24 mouse cellular contexts compared by ENCODE assay signal in genomic region chr8:4174018-4174417, GRCm38 (mm10). TPM values are rescaled to one million over a fixed set of nuclear protein-coding genes. Genes with fewer than 3 reads are reported as not detected.
DNase-seq lines count a peak whose midpoint lies in the region; ATAC-seq lines count a peak whose summit lies in the region.
"Had no signal": no experiment of that assay in that cellular context is flagged by ENCODE, and none has a peak within 500 bp of the region (broad histone marks: within the 10 kb centered on the region; RNA-seq: fewer than 3 reads in every experiment).

No protein-coding gene starts in this region.

- H3K4me2 ChIP-seq in embryonic facial prominence, embryonic 14.5 days (ENCODE audit: low read depth, low read length), result no peak overlapping the region
- H3K4me2 ChIP-seq in embryonic facial prominence, embryonic 15.5 days (replicated peaks), result no peak overlapping the region
- H3K4me2 ChIP-seq: embryonic facial prominence, embryonic 12.5 days; forebrain, embryonic 12.5 days had no signal

- intact Hi-C loops in heart, postnatal 25 days (cut with DNase I), result no loop called here

- no peaks in the 10 kb centered on the region for H3K9me3 ChIP-seq in embryonic facial prominence, embryonic 14.5 days (ENCODE audit: control insufficient read depth, low read length)
- H3K9me3 ChIP-seq in embryonic facial prominence, embryonic 10.5 days, result no peaks in the 10 kb centered on the region
- H3K9me3 ChIP-seq in embryonic facial prominence, embryonic 15.5 days (replicated peaks), result no peaks in the 10 kb centered on the region
- H3K9me3 ChIP-seq: embryonic facial prominence, embryonic 12.5 days; forebrain, embryonic 10.5 days; forebrain, embryonic 12.5 days had no signal

- H3K4me3 ChIP-seq in embryonic facial prominence, embryonic 14.5 days (ENCODE audit: low read depth, low read length), result no peak overlapping the region
- H3K4me3 ChIP-seq in embryonic facial prominence, embryonic 10.5 days, result no peak overlapping the region
- no peak overlapping the region for H3K4me3 ChIP-seq in embryonic facial prominence, embryonic 15.5 days (replicated peaks)
- H3K4me3 ChIP-seq: embryonic facial prominence, embryonic 12.5 days; forebrain, embryonic 10.5 days; forebrain, embryonic 12.5 days had no signal

- 0 out of 2 replicates have a peak, but pooled peaks have one; percentile 53 for ATAC-seq in embryonic facial prominence, embryonic 14.5 days (ENCODE audit: low read depth)
- ATAC-seq in embryonic facial prominence, embryonic 15.5 days (ENCODE audit: insufficient number of reproducible peaks, low FRiP score, low TSS enrichment, low read depth), result 0 out of 2 replicates have a peak, but pooled peaks have one; percentile 39
- ATAC-seq: forebrain, embryonic 16.5 days had no signal

- H3K4me1 ChIP-seq in embryonic facial prominence, embryonic 14.5 days (ENCODE audit: control insufficient read depth, insufficient read depth, low read length), result no peaks in the 10 kb centered on the region
- no peaks in the 10 kb centered on the region for H3K4me1 ChIP-seq in embryonic facial prominence, embryonic 10.5 days
- H3K4me1 ChIP-seq in embryonic facial prominence, embryonic 15.5 days, result no peaks in the 10 kb centered on the region
- H3K4me1 ChIP-seq: embryonic facial prominence, embryonic 12.5 days; forebrain, embryonic 10.5 days had no signal

- no peak for DNase-seq in embryonic facial prominence, embryonic 14.5 days (ENCODE audit: low spot score)
- no peak for DNase-seq in embryonic facial prominence, embryonic 10.5 days (ENCODE audit: low spot score)
- peak; percentile 64 for DNase-seq in heart, adult 11 months
- no peak for DNase-seq in heart, postnatal 25 days (ENCODE audit: low spot score)
- DNase-seq in fat pad, adult 2 months (ENCODE audit: extremely low read depth, low read depth, low spot score), result peak; percentile 70
- no peak for DNase-seq in ovary, postnatal 10 days (ENCODE audit: low spot score)
- no peak for DNase-seq in testis, postnatal 10 days (ENCODE audit: low spot score)
- DNase-seq: adrenal gland, adult 2 months; adrenal gland, postnatal 10 days; adrenal gland, postnatal 25 days; cerebellum, adult 11 months; cerebellum, adult 9-10 months; cerebellum, postnatal 14 days; cerebellum, postnatal 36 days; embryo, embryonic 11 days had no signal

- no peak overlapping the region for H3K27ac ChIP-seq in embryonic facial prominence, embryonic 14.5 days (replicated peaks; ENCODE audit: low read depth, low read length)
- no peak overlapping the region for H3K27ac ChIP-seq in embryonic facial prominence, embryonic 10.5 days (replicated peaks)
- no peak overlapping the region for H3K27ac ChIP-seq in embryonic facial prominence, embryonic 15.5 days (replicated peaks)
- H3K27ac ChIP-seq: embryonic facial prominence, embryonic 12.5 days; forebrain, embryonic 10.5 days; forebrain, embryonic 12.5 days had no signal

- WGBS in embryonic facial prominence, embryonic 14.5 days, result 75% methylated on average over 2 of the region's 2 CpGs
- 81% methylated on average over 2 of the region's 2 CpGs for whole genome bisulfite sequencing in embryonic facial prominence, embryonic 10.5 days
- 70% methylated on average over 2 of the region's 2 CpGs for WGBS in embryonic facial prominence, embryonic 15.5 days

- H3K36me3 ChIP-seq in embryonic facial prominence, embryonic 14.5 days (ENCODE audit: control insufficient read depth, insufficient read depth, low read length), result no peaks in the 10 kb centered on the region; the same call in 1 of the 2 replicates
- H3K36me3 ChIP-seq in embryonic facial prominence, embryonic 10.5 days (replicated peaks), result no peaks in the 10 kb centered on the region
- no peaks in the 10 kb centered on the region for H3K36me3 ChIP-seq in embryonic facial prominence, embryonic 15.5 days
- H3K36me3 ChIP-seq: forebrain, embryonic 10.5 days; forebrain, embryonic 12.5 days had no signal

- no peaks in the 10 kb centered on the region for H3K27me3 ChIP-seq in embryonic facial prominence, embryonic 14.5 days (replicated peaks; ENCODE audit: control insufficient read depth, insufficient read depth, low read length)
- no peaks in the 10 kb centered on the region for H3K27me3 ChIP-seq in embryonic facial prominence, embryonic 10.5 days (replicated peaks; ENCODE audit: low read depth, poor library complexity, severe bottlenecking)
- no peaks in the 10 kb centered on the region for H3K27me3 ChIP-seq in embryonic facial prominence, embryonic 15.5 days
- H3K27me3 ChIP-seq: embryonic facial prominence, embryonic 12.5 days; forebrain, embryonic 12.5 days had no signal

- H3K9ac ChIP-seq in embryonic facial prominence, embryonic 14.5 days (ENCODE audit: low read depth, low read length), result no peak overlapping the region
- H3K9ac ChIP-seq in embryonic facial prominence, embryonic 15.5 days, result no peak overlapping the region
- H3K9ac ChIP-seq: embryonic facial prominence, embryonic 12.5 days; forebrain, embryonic 12.5 days had no signal

RNA-seq across cellular contexts. Expression of gene Evi5l, which starts 7.7 kb away (rescaled TPM):
- polyA plus RNA-seq in embryonic facial prominence, embryonic 14.5 days (2014; fragmentation: Nextera tagmentation; extraction: Ambion mirVana), result 18.7 and 24.9 TPM in 2 replicates
- polyA plus RNA-seq in embryonic facial prominence, embryonic 10.5 days (2016; fragmentation: Nextera tagmentation; extraction: Ambion mirVana), result 23.3 and 25.9 TPM in 2 replicates
- total RNA-seq in heart, postnatal 25 days (2021), result 10 to 100 TPM; 23.4 to 24.6 TPM
- 26.9 and 31.7 TPM in 2 replicates for polyA plus RNA-seq in embryonic facial prominence, embryonic 15.5 days (2015; fragmentation: Nextera tagmentation; extraction: Ambion mirVana)

RNA-seq across cellular contexts. Expression of gene Cd209g, which starts 40.1 kb away (rescaled TPM):
- not detected in 2 replicates for polyA plus RNA-seq in embryonic facial prominence, embryonic 14.5 days (2014; fragmentation: Nextera tagmentation; extraction: Ambion mirVana)
- polyA plus RNA-seq in embryonic facial prominence, embryonic 10.5 days (2016; fragmentation: Nextera tagmentation; extraction: Ambion mirVana), result not detected in 2 replicates
- total RNA-seq in heart, postnatal 25 days (2021), result not detected
- polyA plus RNA-seq in embryonic facial prominence, embryonic 15.5 days (2015; fragmentation: Nextera tagmentation; extraction: Ambion mirVana), result not detected in 2 replicates
- total RNA-seq: common myeloid progenitor, adult 5-6 weeks; MEL had no signal
- polyA plus RNA-seq: brain, embryonic 14.5 days; C2C12; embryonic facial prominence, embryonic 12.5 days; forebrain, embryonic 10.5 days; forebrain, embryonic 12.5 days; forebrain, embryonic 16.5 days had no signal

RNA-seq across cellular contexts. Expression of gene Prr36, which starts 43.2 kb away (rescaled TPM):
- 2.3 and 2.7 TPM in 2 replicates for polyA plus RNA-seq in embryonic facial prominence, embryonic 14.5 days (2014; fragmentation: Nextera tagmentation; extraction: Ambion mirVana)
- polyA plus RNA-seq in embryonic facial prominence, embryonic 10.5 days (2016; fragmentation: Nextera tagmentation; extraction: Ambion mirVana), result 5.7 and 7.2 TPM in 2 replicates
- not detected for total RNA-seq in heart, postnatal 25 days (2021)
- 1.9 and 2.5 TPM in 2 replicates for polyA plus RNA-seq in embryonic facial prominence, embryonic 15.5 days (2015; fragmentation: Nextera tagmentation; extraction: Ambion mirVana)

RNA-seq across cellular contexts. Expression of gene Lrrc8e, which starts 52.6 kb away (rescaled TPM):
- polyA plus RNA-seq in embryonic facial prominence, embryonic 14.5 days (2014; fragmentation: Nextera tagmentation; extraction: Ambion mirVana), result 0.69 and 0.97 TPM in 2 replicates
- 0.49 and 0.56 TPM in 2 replicates for polyA plus RNA-seq in embryonic facial prominence, embryonic 10.5 days (2016; fragmentation: Nextera tagmentation; extraction: Ambion mirVana)
- total RNA-seq in heart, postnatal 25 days (2021), result under 1 TPM; 0.08 to 0.34 TPM
- polyA plus RNA-seq in embryonic facial prominence, embryonic 15.5 days (2015; fragmentation: Nextera tagmentation; extraction: Ambion mirVana), result 3.2 and 3.5 TPM in 2 replicates
- total RNA-seq: common myeloid progenitor, adult 5-6 weeks had no signal
- polyA plus RNA-seq: brain, embryonic 14.5 days had no signal

Comparison
In these comparisons a context has a peak if more than half of its experiments do, and no peak if none do; other contexts are left out.
1. DNase-seq: peak in heart, adult 11 months (single experiment) and fat pad, adult 2 months (single experiment); none in embryonic facial prominence, embryonic 14.5 days (single experiment), embryonic facial prominence, embryonic 10.5 days (single experiment), heart, postnatal 25 days (single experiment), ovary, postnatal 10 days (single experiment) and testis, postnatal 10 days (single experiment).